Mouse (Mus musculus): ENCODE measurements around the gene a. TPM values are rescaled to one million over a fixed set of nuclear protein-coding genes. Genes with fewer than 3 reads are reported as not detected.

Gene a
- not detected for polyA plus RNA-seq (2017; shearing (Covaris generic))

GRCm38 (mm10) chr2:154790656-154791483, at the start of gene a, which contains the start of gene Raly:
a (plus strand) TSS chr2:154791402.
Raly (plus strand) TSS chr2:154791096.

GRCm38 (mm10) chr2:154769930-154770329, 21.3 kb upstream of the a start, which contains the start of gene Gm14214:
Gm14214 (minus strand) TSS chr2:154770030.

GRCm38 (mm10) chr2:154892201-154893044, 101.2 kb downstream of the a start, which contains the start of gene Eif2s2:
Eif2s2 (minus strand) TSS chr2:154892935.

GRCm38 (mm10) chr2:155018251-155018755, 227.1 kb downstream of the a start, which contains the start of gene Gm14226:
Gm14226 (plus strand) TSS chr2:155018266.

DNA sequence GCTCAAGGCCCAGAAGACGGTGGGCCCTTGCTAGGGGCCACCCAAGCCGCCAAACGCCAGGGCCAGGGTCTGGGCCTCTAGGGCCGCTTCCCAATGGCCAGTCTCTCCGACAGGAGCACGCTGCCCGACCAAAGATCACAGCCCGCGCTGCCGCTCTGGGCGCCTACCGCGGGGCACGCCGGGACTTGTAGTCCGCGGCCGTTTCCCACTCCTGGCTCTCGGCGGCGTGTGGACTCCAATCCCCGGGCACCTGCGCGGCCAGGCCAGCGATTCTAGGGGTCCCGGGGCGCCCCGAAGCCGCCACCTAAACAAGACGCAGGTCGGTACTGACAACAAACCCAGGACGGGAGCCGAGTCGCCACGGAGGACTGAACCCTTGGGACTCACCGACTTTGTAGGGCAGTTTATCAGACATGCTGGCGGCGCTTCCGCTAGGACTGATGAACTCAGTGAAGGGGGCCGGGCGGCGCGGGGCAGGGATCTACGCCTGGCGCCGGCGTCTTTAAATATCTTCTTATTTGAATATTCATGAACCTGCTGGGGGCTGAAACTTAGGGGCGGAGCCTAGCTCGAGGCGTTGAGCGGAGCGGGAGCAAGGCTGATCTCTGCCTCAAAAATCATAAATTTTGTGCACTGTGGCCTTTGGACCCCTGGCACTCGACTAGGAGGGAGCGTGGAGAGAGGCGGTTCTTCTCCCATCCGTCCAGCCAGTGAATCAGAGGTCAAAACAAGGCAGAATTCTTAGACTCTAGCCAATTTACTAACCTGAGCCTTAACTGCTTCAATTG, 283.0 kb downstream of the a start, which contains the start of gene Ahcy:
Ahcy (minus strand) TSS at position 520 of the 788 bp plus-strand sequence.

Other genes starting within 250 kb of the a start
- not detected for gene 1700003F12Rik, start 244.3 kb upstream of the a start, polyA plus RNA-seq (2017; shearing (Covaris generic))
- not detected for gene Actl10, start 239.6 kb upstream of the a start, polyA plus RNA-seq (2017; shearing (Covaris generic))
- gene Necab3, start 232.5 kb upstream of the a start, polyA plus RNA-seq (2017; shearing (Covaris generic)) = not detected
- gene E2f1, start 221.5 kb upstream of the a start, polyA plus RNA-seq (2017; shearing (Covaris generic)) = 2.4 TPM
- gene Pxmp4, start 187.7 kb upstream of the a start, polyA plus RNA-seq (2017; shearing (Covaris generic)) = 10.0 TPM
- 0.57 TPM for gene Zfp341, start 178.1 kb upstream of the a start, polyA plus RNA-seq (2017; shearing (Covaris generic))
- not detected for gene 4930519P11Rik, start 178.0 kb upstream of the a start, polyA plus RNA-seq (2017; shearing (Covaris generic))
- 20.5 TPM for gene Chmp4b, start 139.7 kb upstream of the a start, polyA plus RNA-seq (2017; shearing (Covaris generic))
- not detected for gene Gm14214, start 21.4 kb upstream of the a start, polyA plus RNA-seq (2017; shearing (Covaris generic))
- gene Raly, start 306 bp upstream of the a start, polyA plus RNA-seq (2017; shearing (Covaris generic)) = 146 TPM
- gene Eif2s2, start 101.5 kb downstream of the a start, polyA plus RNA-seq (2017; shearing (Covaris generic)) = 56.9 TPM
- not detected for gene Gm14226, start 226.9 kb downstream of the a start, polyA plus RNA-seq (2017; shearing (Covaris generic))

Measured in effector memory CD4-positive, alpha-beta T cell, adult 5 months (primary cell).